Mouse (Mus musculus): ENCODE measurements around the gene Cyfip1.

Gene Cyfip1

DNA sequence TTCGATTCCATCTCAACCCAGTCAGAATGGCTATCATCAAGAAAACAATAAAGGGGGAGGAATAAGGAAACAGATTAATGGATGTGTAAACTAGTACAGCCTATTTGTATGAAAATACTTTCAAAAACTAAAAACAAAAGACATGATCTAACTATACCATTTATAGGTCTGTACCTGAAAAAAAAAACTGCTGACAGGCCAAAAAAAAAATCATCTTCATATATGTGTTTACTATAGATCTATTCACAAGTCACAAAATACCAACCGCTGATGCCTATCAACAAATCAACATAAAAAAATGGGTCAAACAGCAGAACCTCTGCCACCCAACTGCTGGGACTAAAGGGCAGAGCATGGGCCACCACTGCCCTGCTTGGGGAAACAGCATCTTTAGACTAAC lies 114.5 kb downstream of the Cyfip1 start:
- no peak for DNase-seq (ENCODE audit: low spot score)

DNA sequence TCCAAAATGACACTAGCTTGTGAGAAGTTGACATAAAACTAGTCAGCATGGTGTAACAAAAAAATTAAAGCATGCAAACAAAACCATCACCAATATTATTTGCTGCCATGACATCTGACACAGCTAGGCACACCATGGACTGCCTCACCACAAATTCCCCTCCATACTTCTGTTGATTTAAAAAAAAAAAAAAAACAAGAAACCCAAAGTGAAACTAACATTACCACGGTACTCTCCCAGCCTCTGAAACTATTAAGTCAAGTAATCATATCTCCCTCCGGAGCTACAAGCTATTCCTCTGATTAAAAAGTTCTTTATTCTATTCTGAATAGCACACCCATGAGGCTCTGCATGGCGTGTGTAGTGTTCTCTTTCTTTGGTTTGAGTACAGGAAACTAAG lies 115.6 kb downstream of the Cyfip1 start:
- DNase-seq (ENCODE audit: low spot score) = no peak

DNA sequence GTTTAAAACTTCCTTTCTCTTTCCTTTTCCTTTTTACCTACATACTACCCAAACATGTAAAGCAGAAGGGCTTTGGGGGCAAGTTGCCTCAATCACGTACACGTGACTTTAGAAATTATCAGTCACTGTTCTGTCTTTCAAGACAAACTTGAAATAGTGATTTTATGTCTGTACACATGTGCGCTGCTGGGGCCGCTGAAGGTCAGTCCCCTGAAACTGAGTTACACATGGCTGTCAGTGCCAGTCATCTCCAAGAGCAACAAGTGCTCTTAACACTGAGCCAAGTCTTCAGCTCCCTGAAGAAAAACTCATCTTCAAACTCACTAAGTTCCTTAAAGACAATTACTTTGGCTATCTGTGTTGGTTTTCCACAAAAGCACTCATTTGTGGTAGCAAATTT lies 116.4 kb downstream of the Cyfip1 start:
- no peak for DNase-seq (ENCODE audit: low spot score)

DNA sequence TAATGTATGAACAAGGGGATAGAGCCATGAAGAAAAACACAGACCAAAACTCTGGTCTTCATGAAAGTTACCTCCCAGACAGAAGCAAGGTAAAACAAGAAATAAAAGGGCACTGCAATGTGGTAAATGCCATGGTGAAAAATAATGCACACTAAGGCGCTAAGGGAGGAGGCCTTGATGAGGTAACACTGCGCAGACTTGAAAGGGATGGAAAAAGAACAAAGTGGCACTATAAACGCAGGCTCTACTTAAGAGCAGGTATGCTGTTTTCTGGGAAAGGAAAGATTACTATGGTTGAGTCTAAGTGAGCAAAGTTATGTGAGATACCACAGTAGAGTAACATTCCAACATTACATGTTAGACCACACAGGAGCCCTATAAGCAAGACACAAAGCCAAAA lies 118.3 kb downstream of the Cyfip1 start:
- DNase-seq (ENCODE audit: low spot score) = no peak

DNA sequence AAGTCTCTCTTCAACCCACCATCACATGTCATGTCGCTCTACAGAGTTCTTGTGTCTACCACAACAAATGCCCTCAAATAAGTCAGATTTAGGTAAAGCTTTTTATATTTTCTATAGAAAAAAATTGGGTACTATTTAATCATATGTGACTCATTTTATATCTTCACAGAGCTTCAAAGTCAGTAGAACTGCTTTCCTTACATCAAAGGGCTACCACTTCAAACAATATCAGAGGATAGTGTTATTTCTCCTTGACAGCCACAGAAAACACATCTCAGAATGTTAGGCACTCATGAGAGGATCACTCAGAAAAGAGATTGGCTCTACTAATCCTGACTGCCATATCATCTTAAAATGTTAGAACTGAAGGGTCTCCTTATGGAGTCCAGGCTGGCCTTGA lies 119.0 kb downstream of the Cyfip1 start:
- no peak for DNase-seq (ENCODE audit: low spot score)

DNA sequence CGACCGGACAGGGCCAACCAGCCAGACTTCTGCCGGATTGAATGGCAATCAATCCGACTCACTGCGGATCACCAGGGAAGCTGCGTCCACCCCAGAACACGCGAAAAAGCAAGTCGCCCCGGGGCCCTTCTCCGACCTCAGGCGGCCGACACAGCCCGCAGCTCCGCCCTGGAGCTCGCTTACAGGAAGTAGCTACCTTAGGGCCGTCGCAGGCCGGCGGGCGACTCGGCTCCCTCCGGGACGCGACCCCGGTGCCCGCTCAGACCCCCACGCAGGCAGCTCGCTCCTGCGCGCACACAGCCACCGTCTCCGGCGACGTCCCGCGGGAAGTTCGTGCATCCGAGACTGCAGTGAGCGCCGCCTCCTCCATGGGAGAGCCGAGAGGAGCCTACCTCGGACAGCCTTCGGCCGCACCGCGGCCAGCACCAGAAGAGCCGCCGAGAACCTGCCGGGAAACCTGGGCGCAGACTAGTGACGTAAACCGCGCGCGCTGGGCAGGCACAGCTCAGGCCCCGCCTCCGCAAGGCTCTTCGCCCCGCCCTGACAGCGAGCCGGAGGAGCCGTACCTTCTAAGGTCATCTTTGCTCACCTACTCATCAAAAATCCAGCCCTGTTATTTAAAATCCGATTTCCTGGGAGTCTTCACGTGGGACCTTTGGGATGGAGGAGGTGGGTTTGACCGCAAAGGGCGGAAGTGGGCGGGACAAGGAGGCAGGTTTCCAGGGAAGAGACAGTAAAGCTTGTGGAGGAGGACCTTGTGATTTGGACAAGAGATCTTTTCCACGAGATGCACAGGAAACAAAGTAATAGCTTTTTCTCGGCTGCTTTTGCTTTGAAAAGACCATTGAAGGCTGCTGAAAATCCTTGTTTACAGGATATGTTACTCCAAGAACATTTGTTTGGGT lies 120.7 kb downstream of the Cyfip1 start, which contains the start of gene Nipa2:
TSS of gene Nipa2 (minus strand) at position 473 of the 905 bp plus-strand sequence.
- peak; percentile 95 for DNase-seq (ENCODE audit: low spot score)

DNA sequence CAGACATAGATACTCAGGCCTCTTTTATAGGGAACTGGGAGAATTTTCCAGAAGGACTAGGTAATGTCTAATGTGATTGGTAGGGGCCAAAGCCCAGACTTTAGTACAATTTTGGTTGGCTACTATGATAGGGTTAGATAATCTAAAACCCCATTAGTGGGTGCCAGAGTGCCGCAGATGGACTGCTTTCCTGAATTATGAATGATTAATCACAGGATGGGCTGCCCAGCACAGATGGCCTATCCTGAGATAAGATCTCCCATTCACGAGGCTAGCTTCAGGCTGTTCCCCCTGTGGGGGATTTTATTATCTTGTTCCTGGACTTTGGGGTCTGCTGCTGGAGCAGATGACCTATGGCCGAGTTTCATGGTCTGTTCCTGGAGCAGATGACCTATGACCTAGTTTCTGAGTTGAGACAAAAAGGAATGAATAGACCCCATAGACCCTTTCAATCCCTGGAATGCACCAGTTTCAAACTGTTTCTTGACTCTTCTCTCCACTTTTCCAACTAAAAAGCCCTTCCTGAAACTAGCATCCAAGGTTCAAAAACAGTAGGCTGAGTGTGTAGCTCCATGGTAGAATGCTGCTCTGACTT lies 125.4 kb downstream of the Cyfip1 start:
- DNase-seq (ENCODE audit: low spot score) = no peak

DNA sequence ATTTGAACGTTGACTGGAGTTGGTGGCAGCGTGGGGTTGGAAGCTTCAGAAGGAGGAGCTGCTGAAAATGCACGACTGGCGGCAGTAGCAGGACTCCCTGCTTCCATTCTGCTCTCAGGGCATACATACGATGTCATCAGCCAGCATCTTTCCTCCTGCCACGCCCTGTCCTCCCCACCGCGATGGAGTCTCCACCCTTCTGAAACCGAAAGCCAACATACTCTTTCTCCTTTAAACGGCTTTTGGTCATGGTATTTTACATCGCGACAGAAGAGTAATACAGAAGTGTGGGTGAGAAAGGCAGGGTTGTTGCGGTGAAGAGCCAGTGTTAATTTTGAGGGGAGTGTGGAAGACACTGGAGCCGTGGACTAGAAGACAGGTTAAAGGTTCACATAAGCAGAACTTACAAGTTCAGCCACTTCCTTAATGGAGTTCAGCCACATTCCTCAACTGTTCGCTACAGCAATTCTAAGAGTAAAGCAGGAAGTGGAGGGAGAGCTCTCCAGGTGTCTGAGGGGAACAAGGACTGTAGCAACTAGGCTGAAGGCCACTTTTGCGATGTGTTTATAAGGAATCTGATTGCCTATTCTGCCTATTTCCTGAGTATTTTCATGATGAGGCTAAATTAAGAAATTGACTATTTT lies 126.8 kb downstream of the Cyfip1 start:
- peak; percentile 35 for DNase-seq (ENCODE audit: low spot score)

DNA sequence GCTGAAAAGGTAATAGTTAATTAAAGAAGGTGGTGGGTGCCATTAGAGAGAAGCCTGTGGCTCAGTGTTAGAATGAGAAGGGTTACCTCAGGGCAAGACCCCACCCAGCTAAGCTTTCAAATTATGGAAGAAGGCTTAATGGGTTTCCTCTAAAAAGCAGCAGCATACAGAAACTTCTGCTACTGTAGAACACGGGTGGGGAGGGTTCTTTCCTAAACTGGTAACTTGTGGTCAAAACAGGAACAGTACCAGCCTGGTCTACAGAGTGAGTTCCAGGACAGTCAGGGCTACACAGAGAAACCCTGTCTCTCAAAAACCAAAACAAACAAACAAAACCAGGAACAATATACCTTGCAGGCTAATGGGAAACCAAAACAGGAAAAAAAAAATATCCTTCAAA lies 127.9 kb downstream of the Cyfip1 start:
- DNase-seq (ENCODE audit: low spot score) = no peak

DNA sequence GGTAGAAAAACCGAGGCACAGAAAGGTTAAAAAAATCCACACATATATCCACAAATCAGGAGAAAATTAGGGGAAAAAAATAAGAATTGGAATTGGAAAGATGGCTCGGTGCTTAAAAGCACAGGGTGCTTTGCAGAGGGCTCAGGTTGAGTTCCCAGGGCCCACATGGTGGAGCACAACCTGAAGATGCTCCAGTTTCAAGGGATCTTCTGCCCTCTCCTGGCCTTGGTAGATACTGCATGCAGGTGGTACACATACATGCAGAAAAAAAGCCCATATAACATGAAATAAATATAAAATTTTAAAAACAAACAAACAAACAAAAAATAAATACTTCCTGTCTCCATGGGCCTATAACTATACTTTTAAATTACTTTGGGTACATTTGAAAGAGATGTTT lies 132.9 kb downstream of the Cyfip1 start:
- no peak for DNase-seq (ENCODE audit: low spot score)

DNA sequence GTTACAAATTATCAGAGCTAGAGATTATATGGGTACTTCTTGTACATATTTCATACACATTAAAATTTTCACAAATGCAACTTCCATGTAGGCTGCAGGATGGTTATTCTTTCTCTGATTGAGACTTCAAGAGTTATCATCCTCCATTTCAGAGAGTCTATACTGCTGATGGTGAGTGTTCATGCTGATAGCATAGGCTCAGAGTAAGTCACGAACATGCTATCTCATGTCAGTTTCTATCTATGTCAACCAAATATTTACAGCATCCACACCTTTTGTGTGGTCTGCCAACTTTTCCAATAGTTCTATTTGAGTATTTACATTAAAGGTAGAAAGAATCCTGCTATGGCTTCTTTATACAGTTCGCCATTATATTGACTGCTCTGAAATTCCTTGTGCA lies 140.0 kb downstream of the Cyfip1 start:
- DNase-seq (ENCODE audit: low spot score) = no peak

Measured in urinary bladder, postnatal 14 days (tissue).